Mouse (Mus musculus): ENCODE measurements around the gene Fbxw28. TPM values are rescaled to one million over a fixed set of nuclear protein-coding genes. Genes with fewer than 3 reads are reported as not detected.

Fbxw28 gene
- polyA plus RNA-seq (2017; shearing (Covaris generic)): not detected

GRCm38 (mm10) chr9:109339559-109339958, at the start of gene Fbxw28:
TSS of gene Fbxw28 (minus strand) at chr9:109339659.

GRCm38 (mm10) chr9:109287576-109287975, 51.9 kb downstream of the Fbxw28 start, which contains the start of gene Fbxw14:
TSS of gene Fbxw14 (minus strand) at chr9:109287676.

Other genes starting within 250 kb of the Fbxw28 start
- gene Plxnb1, start 244.3 kb downstream of the Fbxw28 start, polyA plus RNA-seq (2017; shearing (Covaris generic)): 2.9 TPM
- not detected for gene Fbxw21, start 177.6 kb downstream of the Fbxw28 start, polyA plus RNA-seq (2017; shearing (Covaris generic))
- gene Fbxw13, start 143.7 kb downstream of the Fbxw28 start, polyA plus RNA-seq (2017; shearing (Covaris generic)): not detected
- 0.07 TPM for gene Fbxw20, start 104.9 kb downstream of the Fbxw28 start, polyA plus RNA-seq (2017; shearing (Covaris generic))
- gene Fbxw14, start 52.0 kb downstream of the Fbxw28 start, polyA plus RNA-seq (2017; shearing (Covaris generic)): not detected
- not detected for gene Fbxw22, start 64.6 kb upstream of the Fbxw28 start, polyA plus RNA-seq (2017; shearing (Covaris generic))
- gene Fbxw16, start 109.5 kb upstream of the Fbxw28 start, polyA plus RNA-seq (2017; shearing (Covaris generic)): not detected
- not detected for gene Fbxw19, start 156.2 kb upstream of the Fbxw28 start, polyA plus RNA-seq (2017; shearing (Covaris generic))
- not detected for gene Fbxw15, start 228.6 kb upstream of the Fbxw28 start, polyA plus RNA-seq (2017; shearing (Covaris generic))